30 mouse cellular contexts compared by ENCODE assay signal in genomic region chr3:121715741-121716459, GRCm38 (mm10). TPM values are rescaled to one million over a fixed set of nuclear protein-coding genes. Genes with fewer than 3 reads are reported as not detected.
DNase-seq lines count a peak whose midpoint lies in the region; ATAC-seq and TF ChIP-seq lines count a peak whose summit lies in the region.
"Had no signal": no experiment of that assay in that cellular context is flagged by ENCODE, and none has a peak within 500 bp of the region (broad histone marks: within the 10 kb centered on the region; RNA-seq: fewer than 3 reads in every experiment).

No protein-coding gene starts in this region.

- TF ChIP-seq CTCF in hindbrain, postnatal 0 days (IDR thresholded peaks at IDR 0.05; ENCODE audit: low read depth): no peak
- TF ChIP-seq CTCF in G1E (IDR thresholded peaks at IDR 0.05; ENCODE audit: low read depth, low read length): no peak

- 70% methylated on average over 6 of the region's 6 CpGs for WGBS in hindbrain, postnatal 0 days
- WGBS in hindbrain, embryonic 11.5 days: 88% methylated on average over 6 of the region's 6 CpGs

- H3K9ac ChIP-seq in hindbrain, postnatal 0 days (replicated peaks; ENCODE audit: low read length): no peak overlapping the region
- no peak overlapping the region for H3K9ac ChIP-seq in hindbrain, embryonic 11.5 days (ENCODE audit: low read depth, low read length)
- H3K9ac ChIP-seq: heart, embryonic 12.5 days; limb, embryonic 12.5 days; liver, embryonic 13.5 days; lung, embryonic 14.5 days; neural tube, embryonic 12.5 days had no signal

- peak; percentile 71 for ATAC-seq in hindbrain, postnatal 0 days
- ATAC-seq in hindbrain, embryonic 11.5 days (ENCODE audit: low FRiP score): no peak
- ATAC-seq in G1E (ENCODE audit: extremely low read depth, insufficient number of reproducible peaks, low FRiP score, poor library complexity, severe bottlenecking): 0 out of 2 replicates have a peak, but pooled peaks have one; percentile 38
- 0 out of 2 replicates have a peak, but pooled peaks have one; percentile 4 for ATAC-seq in megakaryocyte progenitor cell, adult 5-6 weeks (replicated peaks; ENCODE audit: poor library complexity)
- ATAC-seq: activated CD4-positive, CD25-positive, alpha-beta regulatory T cell, adult 4 months had no signal

- H3K36me3 ChIP-seq in hindbrain, postnatal 0 days (ENCODE audit: insufficient read depth, low read length): no peaks in the 10 kb centered on the region
- no peaks in the 10 kb centered on the region for H3K36me3 ChIP-seq in hindbrain, embryonic 11.5 days (ENCODE audit: control insufficient read depth, insufficient read depth, low read length)
- no peaks in the 10 kb centered on the region for H3K36me3 ChIP-seq in G1E (replicated peaks)
- H3K36me3 ChIP-seq: heart, embryonic 12.5 days; limb, embryonic 12.5 days; liver, embryonic 13.5 days; neural tube, embryonic 12.5 days had no signal

- DNase-seq in cerebellum, adult 9-10 months: peak; percentile 35
- no peak for DNase-seq in cerebellum, postnatal 4 days (ENCODE audit: low spot score in 2 of 2)
- peak; percentile 62 for DNase-seq in hindbrain, postnatal 0 days (ENCODE audit: low spot score)
- DNase-seq in hindbrain, embryonic 11.5 days (ENCODE audit: low spot score): no peak
- DNase-seq in G1E (ENCODE audit: low spot score): no peak
- DNase-seq in thymus, postnatal 10 days (ENCODE audit: low spot score in 2 of 2): no peak
- no peak for DNase-seq in kidney, postnatal 10 days
- DNase-seq: adrenal gland, postnatal 14 days; cerebellum, adult 11-12 months; cerebellum, postnatal 25 days; gastrocnemius, postnatal 36 days; heart, postnatal 14 days; kidney, adult 11 months; liver, embryonic 13.5 days; lung, embryonic 14.5 days; lung, postnatal 36 days; spleen, adult 18-20 months had no signal

- no peaks in the 10 kb centered on the region for H3K4me1 ChIP-seq in hindbrain, postnatal 0 days (ENCODE audit: insufficient read depth, low read length)
- H3K4me1 ChIP-seq in hindbrain, embryonic 11.5 days (replicated peaks; ENCODE audit: control insufficient read depth, insufficient read depth, low read length): no peaks in the 10 kb centered on the region
- peaks cover 17% of the 10 kb centered on the region for H3K4me1 ChIP-seq in G1E (ENCODE audit: insufficient read depth, low read depth, low read length)
- H3K4me1 ChIP-seq: liver, embryonic 13.5 days; neural tube, embryonic 12.5 days had no signal

- H3K4me2 ChIP-seq in hindbrain, postnatal 0 days (ENCODE audit: low read depth, low read length): no peak overlapping the region
- H3K4me2 ChIP-seq in hindbrain, embryonic 11.5 days (replicated peaks; ENCODE audit: low read depth, low read length): no peak overlapping the region
- H3K4me2 ChIP-seq: heart, embryonic 12.5 days; limb, embryonic 12.5 days; liver, embryonic 13.5 days; lung, embryonic 14.5 days; midbrain, embryonic 11.5 days; neural tube, embryonic 12.5 days had no signal

- H3K4me3 ChIP-seq in hindbrain, postnatal 0 days (ENCODE audit: low read length): no peak overlapping the region
- H3K4me3 ChIP-seq in hindbrain, embryonic 11.5 days (ENCODE audit: low read depth, low read length): no peak overlapping the region
- no peak overlapping the region for H3K4me3 ChIP-seq in G1E (ENCODE audit: low read depth, low read length)
- H3K4me3 ChIP-seq: heart, embryonic 12.5 days; limb, embryonic 12.5 days; liver, embryonic 13.5 days; neural tube, embryonic 12.5 days had no signal

- H3K27me3 ChIP-seq in hindbrain, postnatal 0 days (ENCODE audit: insufficient read depth, low read length): no peaks in the 10 kb centered on the region
- H3K27me3 ChIP-seq in hindbrain, embryonic 11.5 days (ENCODE audit: control insufficient read depth, insufficient read depth, low read length): no peaks in the 10 kb centered on the region
- peaks cover 47% of the 10 kb centered on the region for H3K27me3 ChIP-seq in G1E (ENCODE audit: insufficient read depth, low read length)
- H3K27me3 ChIP-seq: limb, embryonic 12.5 days; liver, embryonic 13.5 days; neural tube, embryonic 12.5 days had no signal

- peak overlapping the region; percentile 60; the same call in 1 of the 2 replicates for H3K27ac ChIP-seq in hindbrain, postnatal 0 days
- H3K27ac ChIP-seq in hindbrain, embryonic 11.5 days (ENCODE audit: low read depth, low read length): no peak overlapping the region
- H3K27ac ChIP-seq: kidney, postnatal 0 days; limb, embryonic 12.5 days; liver, embryonic 13.5 days; neural tube, embryonic 12.5 days had no signal

- no peaks in the 10 kb centered on the region for H3K9me3 ChIP-seq in hindbrain, postnatal 0 days (ENCODE audit: low read length)
- no peaks in the 10 kb centered on the region for H3K9me3 ChIP-seq in hindbrain, embryonic 11.5 days (ENCODE audit: control insufficient read depth, low read length)
- no peaks in the 10 kb centered on the region for H3K9me3 ChIP-seq in G1E (replicated peaks)
- H3K9me3 ChIP-seq: heart, embryonic 12.5 days; limb, embryonic 12.5 days; liver, embryonic 13.5 days; neural tube, embryonic 12.5 days had no signal

RNA-seq across cellular contexts. Expression of gene F3, which starts 7.4 kb away (rescaled TPM):
- 12.0 and 16.1 TPM in 2 replicates for total RNA-seq in hindbrain, postnatal 0 days (2014; rRNA removed)
- polyA plus RNA-seq in hindbrain, postnatal 0 days (2015; fragmentation: Nextera tagmentation; extraction: Ambion mirVana): 15.2 and 18.9 TPM in 2 replicates
- polyA plus RNA-seq in hindbrain, embryonic 11.5 days (2014; fragmentation: Nextera tagmentation; extraction: Ambion mirVana): 11.7 and 13.6 TPM in 2 replicates
- total RNA-seq in G1E (2014; fragmentation: Nextera tagmentation) (not detected in 2 replicates), G1E (2017) (not detected in 2 replicates)
- not detected in 2 replicates for polyA plus RNA-seq in G1E (2012)
- total RNA-seq in megakaryocyte progenitor cell, adult 5-6 weeks (2015): 0.15 and 2.0 TPM in 2 replicates
- 0.71 and 2.5 TPM in 2 replicates for total RNA-seq in megakaryocyte progenitor cell, adult 5-6 weeks (2017)
- total RNA-seq: monocyte, adult 5-6 weeks had no signal
- polyA plus RNA-seq: activated CD4-positive, CD25-positive, alpha-beta regulatory T cell, adult 4 months had no signal

RNA-seq across cellular contexts. Expression of gene 4930432M17Rik, which starts 45.3 kb away (rescaled TPM):
- not detected in 2 replicates for total RNA-seq in hindbrain, postnatal 0 days (2014; rRNA removed)
- polyA plus RNA-seq in hindbrain, postnatal 0 days (2015; fragmentation: Nextera tagmentation; extraction: Ambion mirVana): not detected in 2 replicates
- not detected in 2 replicates for polyA plus RNA-seq in hindbrain, embryonic 11.5 days (2014; fragmentation: Nextera tagmentation; extraction: Ambion mirVana)
- not detected in 2 replicates for total RNA-seq in G1E (2014; fragmentation: Nextera tagmentation)
- 0.12 and 0.16 TPM in 2 replicates for total RNA-seq in G1E (2017)
- not detected in 2 replicates for polyA plus RNA-seq in G1E (2012)
- total RNA-seq in megakaryocyte progenitor cell, adult 5-6 weeks (2015): not detected in 2 replicates
- not detected in 2 replicates for total RNA-seq in megakaryocyte progenitor cell, adult 5-6 weeks (2017)
- total RNA-seq: adrenal gland, postnatal 14 days; gastrocnemius, postnatal 36 days; heart, postnatal 14 days; layer of hippocampus, adult 8-10 months; left cerebral cortex, postnatal 10 days; monocyte, adult 5-6 weeks had no signal
- polyA plus RNA-seq: activated CD4-positive, CD25-positive, alpha-beta regulatory T cell, adult 4 months; forebrain, embryonic 11.5 days; heart, embryonic 12.5 days; kidney, postnatal 0 days; limb, embryonic 12.5 days; liver, embryonic 13.5 days; lung, embryonic 14.5 days; midbrain, embryonic 11.5 days; neural tube, embryonic 12.5 days; stomach, embryonic 14.5 days; thymus, postnatal 0 days had no signal

Comparison
In these comparisons a context has a peak if more than half of its experiments do, and no peak if none do; other contexts are left out.
1. DNase-seq: peak in cerebellum, adult 9-10 months (single experiment) and hindbrain, postnatal 0 days (single experiment); none in cerebellum, postnatal 4 days (0 of 2), hindbrain, embryonic 11.5 days (single experiment), G1E (single experiment), thymus, postnatal 10 days (0 of 2) and kidney, postnatal 10 days (single experiment).